Mouse (Mus musculus) bone marrow, adult 2 months (tissue): ENCODE results near the gene Dnaaf2. TPM values are rescaled to one million over a fixed set of nuclear protein-coding genes. Genes with fewer than 3 reads are reported as not detected.

ENCODE experiments used
- H3K27ac ChIP-seq: fragments of 200-500 bp; 2 replicates; pipeline ENCODE4 v1.5.1; 2012; ENCODE audit warnings: low read depth, mild to moderate bottlenecking, control low read depth, inconsistent platforms, low read length; ENCODE audit not compliant: control insufficient read depth, poor library complexity, insufficient read depth
- H3K4me1 ChIP-seq: fragments of 200-500 bp; 2 replicates; pipeline ENCODE4 v1.6.1; 2011; ENCODE audit warnings: low read length; ENCODE audit not compliant: control insufficient read depth, insufficient read depth
- H3K4me3 ChIP-seq: fragments of 200-500 bp; replicated peaks from 2 replicates; pipeline ENCODE3; 2011; ENCODE audit warnings: mild to moderate bottlenecking, low read depth, low read length, control low read depth; ENCODE audit not compliant: control insufficient read depth
- CTCF ChIP-seq: fragments of 200-500 bp; IDR thresholded peaks from 2 replicates; pipeline ENCODE4 v1.5.1; 2011; ENCODE audit warnings: low read length, control low read depth; ENCODE audit not compliant: control insufficient read depth, insufficient read depth
- POLR2A ChIP-seq: fragments of 200-500 bp; IDR thresholded peaks from 2 replicates; pipeline ENCODE4 v1.6.1; 2011; ENCODE audit warnings: low read depth, mild to moderate bottlenecking, control low read depth, low read length, borderline replicate concordance; ENCODE audit not compliant: control insufficient read depth
- WGBS: fragments of 180-500 bp; shearing (Covaris S2); methylation state at CpG from one replicate; pipeline ENCODE4 v1.1.7; 2018; 5-methylcytosine and 5-hydroxymethylcytosine counted together
- polyA plus RNA-seq: library from polyadenylated mRNA; stranded (reverse); fragments of >200 nt; gene quantifications from 2 replicates; pipeline ENCODE4 v1.2.4, GENCODE M21; 2011; ENCODE audit warnings: low replicate concordance; ENCODE audit not compliant: missing spikeins, insufficient read depth, insufficient read length

Gene Dnaaf2
- polyA plus RNA-seq: 2.1 and 3.1 TPM in 2 replicates

DNA sequence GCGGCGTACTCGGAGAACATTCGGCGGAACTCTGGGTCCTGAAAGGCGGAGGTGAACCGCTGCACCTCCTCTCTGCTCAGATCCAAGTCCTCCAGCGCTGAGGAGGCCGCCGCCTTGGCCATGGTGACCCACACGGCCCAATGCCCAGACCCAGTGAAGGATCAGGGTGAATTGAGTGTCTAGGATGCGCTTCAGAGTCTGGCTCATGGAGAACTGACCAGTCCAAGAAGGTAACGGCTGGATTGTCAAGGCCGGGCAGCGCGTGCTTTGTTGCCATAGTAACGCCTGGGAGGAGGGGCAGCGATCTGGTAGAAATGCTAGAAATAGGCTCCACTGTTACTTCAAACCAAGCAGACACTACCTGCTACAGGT is at the start of gene Dnaaf2:
Gene Dnaaf2 (minus strand): TSS at position 266 of the 372 bp plus-strand sequence.
- Histone ChIP-seq H3K4me3 (peak within 1 kb of the TSS; percentile 98), H3K4me1 (no peaks in the 10 kb centered on the region; the same call in 1 of the 2 replicates), H3K27ac (peak within 1 kb of the TSS; percentile 98)
- TF ChIP-seq CTCF: no peak
- 1% methylated on average over 18 of the region's 18 CpGs for WGBS

DNA sequence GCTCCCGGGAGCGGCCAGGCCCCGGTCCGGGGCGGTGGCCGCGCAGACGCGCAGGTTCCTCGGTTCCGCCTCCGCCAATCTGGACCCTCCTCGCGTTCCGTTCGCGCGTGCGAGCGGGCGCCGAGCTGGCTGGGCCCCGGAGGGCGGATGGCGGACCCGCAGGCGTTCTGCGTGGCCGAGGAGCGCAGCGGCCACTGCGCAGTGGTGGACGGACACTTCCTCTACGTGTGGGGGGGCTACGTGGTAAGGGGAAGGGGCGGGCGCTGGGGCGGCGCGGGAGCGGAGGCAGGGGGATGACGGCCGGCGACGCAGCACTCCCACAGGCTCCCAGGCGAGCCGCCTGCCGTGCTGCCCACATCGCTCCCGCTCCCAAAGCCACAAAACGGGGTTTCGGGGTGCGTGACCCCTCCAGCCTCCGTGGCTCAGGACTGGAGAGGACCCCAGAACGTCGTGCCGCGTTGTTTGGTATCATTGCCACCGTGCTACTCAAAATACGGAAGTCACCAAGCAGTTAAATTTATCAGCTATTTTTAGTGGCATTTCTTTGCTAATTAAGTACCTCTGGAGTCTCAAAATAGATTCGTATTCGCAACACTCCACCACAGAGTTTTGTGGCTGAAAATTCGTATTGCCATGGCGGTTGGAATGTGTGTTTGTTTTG is 43.7 kb upstream of the Dnaaf2 start:
- TF ChIP-seq POLR2A (peak; percentile 85; the same call in 1 of the 2 replicates), CTCF (no peak)
- Histone ChIP-seq H3K4me1 (no peaks in the 10 kb centered on the region; the same call in 1 of the 2 replicates), H3K4me3 (peak overlapping the region; percentile 79), H3K27ac (peak overlapping the region; percentile 75; the same call in 1 of the 2 replicates)
- WGBS: under 1% methylated on average over 64 of the region's 64 CpGs

DNA sequence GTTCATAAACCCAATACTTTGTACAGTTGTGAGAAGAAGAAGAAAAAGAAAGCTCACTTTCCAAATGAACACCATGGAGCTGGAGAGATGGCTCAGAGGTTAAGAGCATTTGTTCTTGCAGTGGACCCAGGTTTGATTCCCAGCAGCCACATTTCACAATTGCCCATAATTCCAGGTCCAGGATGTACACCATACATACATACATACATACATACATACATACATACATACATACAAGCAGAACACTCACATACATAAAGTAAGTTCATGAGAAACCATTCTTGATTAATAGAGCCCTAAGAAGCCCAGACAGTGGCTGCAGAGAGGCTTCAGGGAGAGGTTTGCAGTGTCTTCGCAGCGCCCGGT is 43.2 kb upstream of the Dnaaf2 start:
- peak overlapping the region; percentile 79 for H3K4me3 ChIP-seq
- peak overlapping the region; percentile 75; the same call in 1 of the 2 replicates for H3K27ac ChIP-seq
- no peaks in the 10 kb centered on the region; the same call in 1 of the 2 replicates for H3K4me1 ChIP-seq
- WGBS: 2% methylated on average over 3 of the region's 3 CpGs
- no peak for TF ChIP-seq POLR2A
- TF ChIP-seq CTCF: no peak

DNA sequence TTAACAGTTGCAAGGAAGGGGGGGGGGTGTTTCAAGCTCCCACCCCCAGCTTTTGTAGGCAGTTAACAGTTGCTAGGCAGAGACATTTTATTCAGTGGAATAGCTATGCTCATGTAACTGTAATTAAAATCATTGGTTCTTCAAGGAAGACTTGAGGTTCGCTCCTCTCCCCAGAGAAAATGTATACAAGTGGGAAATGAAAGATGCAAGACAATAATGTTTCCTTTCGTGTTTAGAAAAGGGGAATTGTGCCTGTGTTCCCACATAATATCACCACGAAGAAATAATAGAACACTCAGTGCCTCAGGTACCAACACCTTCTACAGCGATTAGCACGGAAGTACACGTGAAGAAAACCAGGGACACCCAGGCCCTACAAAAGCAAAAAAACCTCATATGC is 42.6 kb upstream of the Dnaaf2 start, which contains the start of gene Klhdc1:
Gene Klhdc1 (plus strand): TSS at position 301 of the 400 bp plus-strand sequence.
- 50% methylated on average over 6 of the region's 6 CpGs for WGBS
- TF ChIP-seq POLR2A: no peak
- TF ChIP-seq CTCF: no peak
- Histone ChIP-seq H3K27ac (peak within 1 kb of the TSS; percentile 75; the same call in 1 of the 2 replicates), H3K4me1 (no peaks in the 10 kb centered on the region; the same call in 1 of the 2 replicates), H3K4me3 (peak within 1 kb of the TSS; percentile 79)

DNA sequence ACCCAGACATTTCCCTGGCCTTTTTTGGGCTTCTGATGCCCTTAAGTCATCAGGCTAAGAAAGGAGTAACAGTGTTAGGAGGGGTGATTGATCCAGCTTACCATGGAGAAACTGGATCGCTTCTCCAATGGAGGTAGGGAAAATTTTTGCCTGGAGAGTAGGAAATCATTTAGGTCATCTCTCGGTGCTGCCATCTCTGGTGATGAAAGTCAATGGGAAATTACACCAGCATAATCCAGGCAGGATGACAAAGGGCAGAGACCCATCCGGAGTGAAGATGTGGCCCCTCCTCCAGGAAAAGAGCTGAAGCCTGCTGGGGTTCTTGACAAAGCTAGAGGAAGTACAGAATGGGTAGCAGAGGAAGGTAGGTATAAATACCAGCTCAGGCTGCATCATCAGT is 40.1 kb upstream of the Dnaaf2 start:
- Histone ChIP-seq H3K27ac (no peak overlapping the region), H3K4me1 (no peaks in the 10 kb centered on the region; the same call in 1 of the 2 replicates), H3K4me3 (no peak overlapping the region)
- no peak for TF ChIP-seq CTCF
- TF ChIP-seq POLR2A: no peak
- 37% methylated on average over 3 of the region's 3 CpGs for WGBS

DNA sequence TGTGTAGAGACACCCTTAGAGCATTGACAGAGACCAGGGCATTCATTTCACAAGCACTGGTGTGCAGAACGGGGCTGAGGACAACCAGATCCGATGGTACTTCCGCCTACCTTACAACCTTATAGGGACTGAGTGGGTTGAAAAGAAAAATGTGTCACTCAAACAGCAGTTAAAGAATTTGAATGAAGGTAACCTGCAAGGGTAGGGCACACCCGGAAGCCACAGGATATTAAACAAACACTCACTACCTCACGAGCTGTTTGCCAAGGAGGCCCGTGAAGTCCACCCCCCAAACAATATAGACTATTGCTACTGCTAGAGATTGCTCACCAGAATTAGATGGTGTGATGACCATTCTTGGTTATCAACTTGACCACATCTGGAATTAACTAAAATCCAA is 37.6 kb upstream of the Dnaaf2 start:
- Histone ChIP-seq H3K27ac (no peak overlapping the region), H3K4me3 (no peak overlapping the region), H3K4me1 (no peaks in the 10 kb centered on the region; the same call in 1 of the 2 replicates)
- WGBS: 86% methylated on average over 6 of the region's 6 CpGs
- TF ChIP-seq CTCF: no peak
- no peak for TF ChIP-seq POLR2A

DNA sequence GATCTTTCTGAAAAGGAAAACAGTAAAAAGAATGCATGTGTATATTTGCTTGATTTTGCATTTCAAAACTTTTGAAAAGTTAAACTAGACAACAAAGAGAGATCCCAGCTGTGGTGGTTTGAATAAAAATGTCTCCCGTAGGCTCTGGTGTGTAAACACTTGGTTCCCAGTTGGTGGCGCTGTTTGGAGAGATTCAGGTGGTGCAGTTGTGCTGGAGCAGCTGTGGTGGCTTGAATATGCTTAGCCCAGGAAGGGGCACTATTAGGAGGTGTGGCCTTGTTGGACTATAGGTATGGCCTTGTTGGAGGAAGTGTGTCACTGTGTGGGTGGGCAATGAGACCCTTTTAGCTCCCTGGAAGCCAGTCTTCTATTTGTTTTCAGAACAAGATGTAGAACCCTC is 31.0 kb upstream of the Dnaaf2 start:
- no peak overlapping the region for H3K4me3 ChIP-seq
- TF ChIP-seq CTCF: peak; percentile 45; the same call in 1 of the 2 replicates
- no peak for TF ChIP-seq POLR2A
- H3K27ac ChIP-seq: no peak overlapping the region
- H3K4me1 ChIP-seq: no peaks in the 10 kb centered on the region
- 52% methylated on average over 2 of the region's 2 CpGs for WGBS

DNA sequence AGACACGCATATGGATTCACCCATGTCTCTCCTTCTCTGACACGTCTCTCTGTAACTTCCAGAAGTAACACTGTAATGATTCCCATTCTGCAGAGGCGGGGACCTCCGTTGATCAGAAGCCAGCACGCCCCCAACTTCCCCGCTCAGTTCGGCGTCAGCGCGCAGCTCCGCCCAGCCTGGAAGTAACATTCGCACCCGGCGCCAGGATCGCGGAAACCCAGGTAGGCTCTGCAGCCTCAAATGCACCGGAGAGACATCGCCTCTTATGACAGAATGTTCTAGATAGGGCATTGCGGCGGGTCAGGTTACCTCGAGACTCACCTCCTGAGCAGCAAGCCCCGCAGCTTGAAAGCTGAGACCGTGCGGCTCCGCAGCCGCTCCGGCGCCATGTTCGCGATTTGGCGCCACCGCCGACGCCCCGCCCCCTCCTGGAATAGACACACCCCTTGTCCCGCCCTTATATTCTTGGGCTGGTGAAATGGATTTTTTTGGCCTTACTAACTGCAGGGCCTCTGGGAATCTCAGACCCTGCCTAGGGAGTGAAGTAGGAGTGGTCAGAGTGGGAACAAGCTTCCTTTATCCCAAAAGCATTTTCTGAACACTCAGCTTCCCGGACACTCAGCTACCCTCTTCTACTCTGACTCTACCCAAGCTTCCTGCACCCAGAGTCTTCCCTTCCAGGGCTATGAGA is 29.7 kb upstream of the Dnaaf2 start, which contains the start of gene Pole2:
Gene Pole2 (minus strand): TSS at position 420 of the 691 bp plus-strand sequence.
- Histone ChIP-seq H3K4me3 (peak within 1 kb of the TSS; percentile 92), H3K27ac (peak within 1 kb of the TSS; percentile 56), H3K4me1 (no peaks in the 10 kb centered on the region)
- WGBS: under 1% methylated on average over 37 of the region's 37 CpGs
- TF ChIP-seq POLR2A (peak; percentile 63; the same call in 1 of the 2 replicates), CTCF (no peak)
